Mouse (Mus musculus) lung, postnatal 36 days (tissue): ENCODE data around the gene Adgrl3.

Experiments
- DNase-seq: peaks from one replicate; pipeline ENCODE4 v3.0.0; 2022; ENCODE audit warnings: mixed read lengths

The Adgrl3 gene

DNA sequence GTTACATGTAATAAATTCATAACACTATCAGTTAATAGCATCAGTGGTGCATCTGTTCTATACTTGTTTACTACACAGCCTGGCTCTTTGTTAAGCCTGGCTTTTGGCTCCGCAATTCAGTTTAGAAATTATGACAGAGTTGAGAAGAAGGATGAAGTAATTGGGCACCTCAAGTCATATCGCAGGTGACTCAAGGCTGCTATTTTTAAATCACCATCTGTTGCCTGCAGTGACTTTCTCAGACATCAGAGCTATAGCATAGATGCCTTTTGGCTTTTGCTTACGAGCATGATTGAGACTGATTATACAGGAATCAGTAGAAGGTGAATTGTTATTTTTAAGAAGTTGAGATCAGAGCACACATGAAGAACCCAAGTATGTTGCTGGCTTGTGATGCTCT is 236.2 kb downstream of the Adgrl3 start:
- DNase-seq, result no peak

- peak; percentile 29 for DNase-seq
Observed at GRCm38 (mm10) chr5:81269689-81270088, 249.8 kb downstream of the Adgrl3 start.

- DNase-seq, result peak; percentile 20
Observed at GRCm38 (mm10) chr5:81275346-81276047, 255.6 kb downstream of the Adgrl3 start.

DNA sequence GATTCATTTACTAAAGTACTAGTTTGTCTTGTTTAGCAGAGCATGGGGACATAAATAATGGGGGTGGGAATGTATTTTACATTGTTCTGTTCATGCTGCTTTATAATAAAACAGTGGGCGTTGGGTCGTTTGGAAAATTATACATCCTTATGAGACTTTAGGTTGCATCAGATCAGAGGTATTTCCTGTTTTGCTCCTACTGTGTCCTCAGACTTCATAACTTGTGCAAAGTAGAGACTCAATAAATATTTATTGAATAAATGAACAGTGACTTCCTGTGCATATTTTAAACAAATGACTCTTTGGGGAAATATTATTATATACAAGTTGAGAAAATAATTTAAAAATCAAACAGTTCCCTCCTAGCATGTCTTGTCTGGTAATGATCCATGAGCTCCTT is 259.3 kb downstream of the Adgrl3 start:
- peak; percentile 29 for DNase-seq

- DNase-seq, result no peak
Observed at GRCm38 (mm10) chr5:81285643-81286042, 265.7 kb downstream of the Adgrl3 start.

- no peak for DNase-seq
Observed at GRCm38 (mm10) chr5:81301874-81302273, 281.9 kb downstream of the Adgrl3 start.

DNA sequence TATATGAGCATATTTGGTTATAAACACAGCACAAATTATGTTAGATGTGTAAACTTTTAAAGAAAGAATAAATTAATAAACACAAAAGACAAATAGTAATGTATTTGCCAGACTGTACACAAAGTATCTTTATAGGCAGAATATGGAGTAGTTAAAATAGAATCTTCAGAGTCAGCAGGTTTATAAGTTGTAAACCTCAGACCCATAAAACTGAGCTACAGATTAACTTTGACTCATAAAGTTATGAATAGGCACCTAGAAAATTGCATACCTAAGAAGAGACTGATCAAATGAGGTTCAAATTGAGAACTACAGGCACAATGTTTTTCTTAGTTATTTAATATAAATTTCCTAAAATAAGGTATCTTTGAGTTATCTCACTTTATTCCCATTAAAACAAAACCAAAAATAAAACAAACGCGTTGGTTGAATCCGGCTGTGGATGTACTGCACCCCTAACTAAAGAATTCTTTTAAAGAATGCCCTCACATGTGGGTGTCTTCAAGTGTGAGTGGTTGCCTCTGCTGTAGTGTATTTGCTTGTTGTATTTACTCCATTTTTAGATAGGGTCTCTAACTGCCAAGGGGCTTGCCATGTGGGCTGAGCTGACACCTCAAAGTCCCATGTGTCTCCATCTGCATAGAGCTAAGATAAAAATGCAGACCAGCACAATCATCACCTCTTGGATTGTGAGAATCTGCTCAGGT is 297.6 kb downstream of the Adgrl3 start:
- no peak for DNase-seq

DNA sequence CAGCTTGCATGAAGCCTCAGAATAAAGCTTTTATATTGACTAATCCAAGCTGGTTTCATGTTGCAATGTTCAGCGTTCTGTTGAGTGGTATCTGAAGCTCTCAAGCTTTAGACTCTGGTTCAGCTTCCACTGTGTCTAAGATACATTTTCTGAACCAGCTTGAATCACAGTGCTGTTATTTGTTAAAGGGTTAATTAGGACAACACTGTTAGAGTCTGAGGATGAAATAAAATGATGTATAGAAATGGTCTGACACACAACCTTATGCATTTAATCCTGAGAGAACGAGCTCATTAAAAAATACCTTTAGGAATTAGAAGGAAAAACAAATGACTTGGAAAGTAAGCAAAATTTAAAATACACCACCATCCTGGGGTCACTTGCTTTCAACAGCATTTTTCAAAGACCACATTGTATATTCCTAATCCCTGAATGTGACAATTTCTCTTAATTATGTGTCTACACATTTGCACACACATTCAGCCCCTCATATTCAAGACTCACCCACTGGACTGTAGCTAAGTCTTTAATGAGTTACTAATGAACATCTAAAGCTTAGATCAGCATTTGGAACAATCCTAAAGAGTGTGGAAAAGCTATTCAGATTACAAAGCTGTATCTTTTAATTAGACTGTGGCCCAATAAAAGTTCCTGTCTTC is 301.5 kb downstream of the Adgrl3 start:
- DNase-seq, result no peak

GRCm38 (mm10) chr5:81322064-81322463 is 302.1 kb downstream of the Adgrl3 start:
- DNase-seq, result no peak

DNA sequence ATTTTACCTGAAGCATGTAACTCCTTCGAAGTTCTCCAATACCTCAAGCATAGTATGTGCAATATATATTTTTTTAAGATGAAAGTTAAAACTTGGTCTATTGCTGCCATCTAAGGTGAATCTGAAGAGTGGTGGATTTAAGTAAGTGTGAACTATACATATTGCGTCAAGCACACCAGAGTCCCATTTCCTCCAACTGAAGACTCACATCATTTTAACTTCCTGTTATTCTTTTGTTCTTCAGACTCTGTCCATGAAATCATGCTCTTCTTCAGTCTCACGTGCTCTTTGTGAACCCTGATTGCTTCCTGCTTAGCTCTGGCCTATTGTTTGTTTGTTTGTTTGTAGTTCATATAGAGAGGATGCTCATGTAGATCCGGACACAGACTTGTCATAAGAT is 307.0 kb downstream of the Adgrl3 start:
- DNase-seq, result no peak

GRCm38 (mm10) chr5:81327392-81327791 is 307.5 kb downstream of the Adgrl3 start:
- no peak for DNase-seq

DNA sequence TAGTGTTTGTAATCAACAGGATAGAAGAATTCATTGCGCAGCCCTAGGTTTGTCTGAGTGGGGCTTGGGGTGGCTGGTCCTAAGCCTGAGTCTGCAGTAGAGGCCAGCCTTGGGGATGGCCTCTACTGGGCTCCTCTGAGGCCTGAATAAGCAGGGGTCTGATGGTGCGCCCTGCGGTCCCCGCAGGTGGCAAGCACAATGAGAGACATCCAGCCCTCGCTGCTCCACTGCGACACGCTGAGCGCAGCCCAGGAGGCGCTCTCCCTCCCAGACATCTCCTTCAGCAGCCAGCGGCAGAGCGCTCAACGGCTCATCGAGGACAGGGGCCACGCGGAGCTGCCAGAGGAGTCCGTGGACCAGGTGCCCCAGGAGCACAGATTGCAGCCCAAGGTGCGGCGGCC is 309.6 kb downstream of the Adgrl3 start:
- no peak for DNase-seq

DNA sequence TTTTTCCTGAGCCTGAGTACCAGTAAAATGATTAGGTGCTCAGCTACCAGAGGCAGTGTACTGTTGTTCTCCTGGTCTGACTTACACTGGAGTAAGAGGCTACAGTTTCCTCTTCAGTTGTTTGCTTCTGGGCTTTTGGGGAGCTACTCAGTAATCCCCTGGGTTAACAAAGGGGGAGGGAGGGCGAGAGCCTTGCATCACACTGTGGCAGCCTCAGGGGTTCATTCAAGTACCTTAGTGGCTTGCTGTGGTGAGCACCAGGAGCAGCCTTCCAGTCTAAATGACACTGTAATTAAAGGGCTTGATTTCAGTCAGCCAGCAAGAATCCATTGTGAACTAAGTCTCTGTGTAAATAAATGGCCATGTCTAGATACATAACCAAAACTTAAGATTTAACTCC is 324.4 kb downstream of the Adgrl3 start:
- DNase-seq, result no peak

DNA sequence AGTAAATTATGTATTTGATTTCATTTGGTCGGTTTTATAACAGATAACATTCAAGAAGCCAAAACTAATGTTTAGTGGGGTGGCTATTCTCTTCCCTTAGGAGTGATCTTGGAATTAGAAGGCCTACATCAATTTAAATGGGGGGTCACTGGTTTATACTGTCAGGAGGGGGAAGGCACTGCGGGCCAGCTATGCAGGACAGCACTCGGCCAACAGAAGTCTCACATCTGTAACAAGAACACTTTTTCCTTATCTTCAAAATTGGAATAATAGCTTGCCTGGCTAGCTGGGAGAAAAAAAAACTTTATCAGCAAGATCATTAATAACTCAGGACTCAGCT is 325.1 kb downstream of the Adgrl3 start:
- DNase-seq, result no peak

GRCm38 (mm10) chr5:81345436-81346131 is 325.6 kb downstream of the Adgrl3 start:
- DNase-seq, result peak; percentile 12

DNA sequence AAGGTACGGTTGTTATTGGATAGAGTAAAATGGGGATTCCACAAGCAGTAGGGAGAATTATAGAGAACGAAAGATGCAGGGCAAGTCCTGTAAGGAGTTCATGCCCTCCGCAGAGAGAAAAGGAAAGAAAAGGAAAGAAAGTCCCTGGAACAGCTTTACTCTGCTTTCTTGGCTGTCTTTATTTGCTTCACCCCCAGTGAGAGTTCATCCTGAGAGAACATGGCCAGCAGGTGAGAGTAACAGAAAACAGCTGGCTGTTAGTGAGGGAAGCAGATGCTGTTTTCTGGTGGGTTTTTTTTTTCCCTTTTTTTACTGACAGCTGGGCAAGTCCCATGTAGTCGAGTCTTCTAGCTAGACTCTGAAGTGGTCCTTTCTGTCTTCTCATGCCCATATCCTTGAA is 327.6 kb downstream of the Adgrl3 start:
- peak; percentile 59 for DNase-seq

DNA sequence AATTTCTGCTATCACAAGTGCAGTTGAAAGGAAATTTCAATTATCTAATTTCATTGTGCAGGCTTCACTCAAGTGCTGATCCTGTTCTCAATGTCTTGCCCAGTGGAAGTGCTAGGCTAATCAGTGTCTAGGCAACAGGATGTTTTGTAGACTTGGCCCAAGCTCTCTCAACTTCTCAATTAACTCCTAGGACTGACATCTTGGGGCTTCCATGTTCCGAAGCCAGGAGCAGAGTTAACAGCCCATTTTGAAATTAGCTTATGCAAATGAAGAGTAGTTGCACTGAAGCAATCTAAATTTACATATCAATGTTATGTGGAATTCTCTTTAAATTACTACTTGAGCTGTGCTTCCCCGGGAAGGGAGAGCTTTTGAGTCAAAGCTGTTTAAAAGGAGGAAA is 339.6 kb downstream of the Adgrl3 start:
- DNase-seq, result no peak

- DNase-seq, result peak; percentile 21
Observed at GRCm38 (mm10) chr5:81364198-81364643, 344.3 kb downstream of the Adgrl3 start.

DNA sequence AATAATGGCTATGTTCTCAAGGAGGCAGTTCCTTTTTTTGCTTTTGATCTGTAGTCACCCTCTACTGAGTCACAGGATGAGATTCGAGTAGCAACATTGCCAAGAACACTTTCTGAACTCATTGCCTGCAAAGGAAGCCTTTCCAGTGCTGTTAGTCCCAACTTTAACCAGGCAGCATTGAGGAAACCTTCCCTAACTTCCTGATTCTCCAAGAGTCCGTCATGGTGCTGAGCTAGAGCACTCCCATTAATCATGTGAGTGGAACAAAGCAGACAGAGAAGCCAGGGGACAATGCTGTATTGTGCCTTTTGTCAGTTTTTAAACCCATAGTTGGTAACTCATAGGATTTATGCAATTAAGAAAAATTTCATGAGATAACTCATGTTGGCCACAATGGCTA is 345.3 kb downstream of the Adgrl3 start:
- DNase-seq, result no peak

DNA sequence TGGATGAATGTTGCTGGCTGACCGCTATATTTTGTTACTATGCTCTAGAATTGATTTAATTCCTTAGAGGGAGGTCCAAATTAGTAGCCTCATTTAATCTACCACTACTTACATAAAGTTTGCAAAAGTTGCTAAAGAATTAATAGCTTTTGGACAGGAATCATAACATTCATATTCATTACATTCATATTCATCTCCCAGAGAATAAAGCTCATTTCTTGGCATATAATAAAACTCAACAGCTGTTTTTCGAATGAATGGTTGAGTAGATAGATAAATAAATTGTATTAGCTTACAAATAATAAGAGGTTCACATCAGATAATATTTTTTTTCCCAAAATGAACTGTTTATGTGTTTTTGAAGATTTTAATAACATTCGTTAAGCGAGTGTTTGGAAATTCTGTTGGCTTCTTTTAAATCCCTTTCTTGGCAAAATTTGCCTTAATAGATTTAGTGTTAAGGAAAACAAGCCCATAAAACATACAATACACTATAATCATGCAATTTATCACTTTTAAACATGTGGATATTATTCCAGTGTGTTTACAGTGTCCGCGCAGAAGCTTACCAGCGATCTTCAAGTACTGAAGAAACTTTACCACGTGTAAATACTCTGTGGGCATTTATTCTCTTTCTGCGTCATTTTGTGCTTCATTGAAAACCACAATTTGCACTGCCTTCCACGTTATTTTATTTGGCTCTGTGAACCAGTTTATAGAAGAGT is 350.4 kb downstream of the Adgrl3 start:
- DNase-seq, result no peak

DNA sequence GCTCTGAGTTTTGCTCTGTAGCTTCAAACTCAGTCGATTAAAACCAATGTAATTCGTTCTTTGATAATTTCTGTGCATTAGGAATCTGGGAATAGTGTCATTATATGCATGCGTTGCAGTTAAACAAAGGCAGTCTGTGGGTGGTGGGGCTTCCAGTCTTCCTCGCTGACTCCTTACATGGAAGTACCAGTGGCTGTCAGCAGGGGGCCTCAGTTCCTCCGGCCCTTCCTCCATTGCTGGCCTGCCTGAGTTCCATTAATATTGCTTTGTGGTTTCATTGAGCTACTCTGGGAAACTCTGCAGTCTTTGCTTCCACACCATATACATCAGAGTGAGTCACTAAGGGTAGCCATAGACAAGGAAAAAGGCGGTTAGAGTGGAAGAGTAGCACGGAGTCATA is 356.1 kb downstream of the Adgrl3 start:
- no peak for DNase-seq

- no peak for DNase-seq
Observed at GRCm38 (mm10) chr5:81405582-81406143, 385.7 kb downstream of the Adgrl3 start.
